Mouse (Mus musculus) 3134 (cell line): ENCODE measurements around the gene Syn3.
A peak's percentile ranks its signal among the peaks of the same experiment; 100 is the strongest.
"Not testable (repeated sequence)": the region's sequence is repeated elsewhere in the genome, so short reads cannot be mapped to it uniquely, and the experiment has no call there.

Experiments used
- DNase-seq: peaks from one replicate; pipeline ENCODE4 v3.0.0-alpha.2; 2011; ENCODE audit warnings: low spot score; ENCODE audit not compliant: insufficient read length; ENCODE audit errors: extremely low read depth

Syn3 gene

DNA sequence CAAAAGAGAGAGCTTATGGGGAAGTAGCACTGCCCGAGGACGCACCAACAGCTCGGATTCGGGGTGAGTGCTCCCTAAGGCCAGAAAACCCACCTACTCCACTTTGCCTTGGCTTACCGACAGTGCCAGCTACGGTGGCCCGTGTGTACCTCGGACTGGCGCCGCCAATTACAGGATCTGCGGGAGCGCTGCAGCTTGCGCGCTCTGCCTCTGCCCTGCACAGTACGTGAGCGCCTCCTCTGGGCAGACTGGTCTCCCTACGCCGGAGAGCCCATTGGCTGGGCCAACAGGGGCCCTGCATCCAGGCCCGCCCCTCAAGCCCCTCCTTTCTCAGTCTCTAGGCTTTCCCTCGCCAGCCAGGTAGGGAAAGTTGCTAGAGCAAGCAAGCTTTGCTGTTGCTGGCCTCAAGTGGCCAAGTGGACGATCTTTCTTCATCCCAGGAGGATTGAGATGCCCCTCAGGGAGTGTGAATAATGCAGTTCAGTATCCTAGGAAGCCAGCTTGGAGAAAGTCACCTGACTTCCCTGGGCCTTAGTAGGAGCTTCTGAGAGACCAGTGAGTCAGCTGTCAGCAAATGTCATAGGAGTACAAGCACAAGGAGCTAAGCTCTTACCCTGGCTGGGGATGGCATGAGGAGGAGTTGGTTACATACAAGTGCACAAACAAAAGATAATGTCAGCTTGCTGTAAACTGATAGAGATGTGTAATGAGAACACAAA, at the start of gene Syn3:
Gene Syn3, minus strand, starts transcription at position 224 of the 719 bp plus-strand sequence.
- DNase-seq, result peak; percentile 83

GRCm38 (mm10) chr10:86526357-86526874, 27.7 kb upstream of the Syn3 start:
- not testable (repeated sequence) for DNase-seq

DNA sequence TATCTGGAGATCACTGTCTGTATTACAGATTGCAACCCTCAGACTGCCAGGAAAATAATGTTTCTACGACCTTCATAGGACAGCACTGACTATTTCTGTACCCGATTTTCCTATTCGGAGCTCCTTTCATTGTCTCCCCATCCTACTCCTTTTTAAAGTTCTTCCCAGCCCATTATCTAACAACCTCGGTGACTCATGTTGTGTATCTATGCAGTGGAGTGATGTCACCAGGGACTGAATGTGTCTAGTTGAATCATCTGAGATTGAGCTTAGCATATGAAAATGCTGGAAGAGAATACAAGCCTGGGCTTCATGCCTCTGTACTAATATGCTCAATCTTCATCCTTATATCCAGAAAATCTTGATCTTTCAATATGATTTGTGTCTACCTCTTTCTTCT, 15.1 kb upstream of the Syn3 start:
- DNase-seq, result no peak

- DNase-seq, result no peak
These were observed 12.2 kb upstream of the Syn3 start for GRCm38 (mm10) chr10:86510941-86511340.

DNA sequence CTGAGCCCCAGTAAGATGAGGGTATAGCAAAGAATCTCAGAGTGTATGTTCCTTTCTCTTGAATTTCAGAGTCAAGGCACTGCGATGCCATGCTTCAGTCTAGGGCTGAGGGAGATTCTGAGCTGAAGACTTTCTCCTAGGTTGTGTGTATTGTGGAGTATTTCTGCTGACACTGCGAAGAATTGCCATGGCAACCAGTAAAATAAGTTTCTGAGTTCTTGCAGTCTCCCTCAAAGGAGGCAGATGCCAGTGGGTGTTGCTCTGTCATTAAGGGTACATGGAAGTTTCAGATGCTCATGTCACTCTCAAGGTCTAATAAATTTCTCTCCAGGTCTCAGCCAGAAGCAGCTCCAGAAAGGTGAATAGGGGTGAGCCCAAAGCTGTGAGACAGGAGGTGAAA, 3.4 kb upstream of the Syn3 start:
- no peak for DNase-seq

- no peak for DNase-seq
These were observed 534 bp downstream of the Syn3 start for GRCm38 (mm10) chr10:86498051-86498672.

DNA sequence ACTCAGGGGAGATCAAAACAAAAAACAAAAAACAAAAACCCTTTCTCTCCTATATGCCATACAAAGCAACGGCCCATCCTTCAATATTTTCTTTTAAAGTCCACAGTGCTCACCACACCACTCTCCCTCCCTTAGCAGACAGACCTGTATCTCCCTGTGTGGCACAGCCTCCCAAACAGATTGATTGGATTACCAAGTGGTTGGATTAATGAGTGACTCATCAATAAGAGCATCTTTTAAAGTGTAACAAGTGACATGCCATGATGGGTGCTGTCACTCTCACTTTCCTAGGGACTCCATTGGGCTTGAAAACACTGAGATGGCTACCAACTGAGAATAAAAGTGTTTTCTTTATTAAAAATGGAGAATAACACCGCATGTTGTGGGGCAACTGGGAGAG, 2.8 kb downstream of the Syn3 start:
- DNase-seq, result no peak

DNA sequence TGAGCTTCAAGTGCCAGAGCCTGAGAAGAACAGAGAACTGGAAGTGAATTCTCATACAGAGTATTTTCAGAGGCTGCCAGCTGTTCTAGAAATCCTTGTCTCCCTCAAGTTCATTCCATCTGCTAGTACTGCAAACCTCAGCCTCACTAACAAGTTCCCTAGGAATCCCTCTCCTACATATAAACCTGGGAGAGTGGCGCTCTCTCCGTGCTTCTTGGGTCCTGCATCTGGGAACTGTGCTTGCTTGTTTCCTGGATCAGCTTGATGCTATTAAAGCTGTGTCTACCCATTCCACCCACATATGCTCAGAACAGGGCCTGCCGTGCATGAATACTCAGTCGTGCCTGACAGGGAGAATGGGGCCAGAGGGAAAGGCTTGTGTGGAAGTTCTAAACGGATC, 5.6 kb downstream of the Syn3 start:
- no peak for DNase-seq

- DNase-seq, result no peak
These were observed 6.4 kb downstream of the Syn3 start for GRCm38 (mm10) chr10:86492089-86492907.

GRCm38 (mm10) chr10:86491316-86492088, 7.2 kb downstream of the Syn3 start:
- DNase-seq, result no peak

DNA sequence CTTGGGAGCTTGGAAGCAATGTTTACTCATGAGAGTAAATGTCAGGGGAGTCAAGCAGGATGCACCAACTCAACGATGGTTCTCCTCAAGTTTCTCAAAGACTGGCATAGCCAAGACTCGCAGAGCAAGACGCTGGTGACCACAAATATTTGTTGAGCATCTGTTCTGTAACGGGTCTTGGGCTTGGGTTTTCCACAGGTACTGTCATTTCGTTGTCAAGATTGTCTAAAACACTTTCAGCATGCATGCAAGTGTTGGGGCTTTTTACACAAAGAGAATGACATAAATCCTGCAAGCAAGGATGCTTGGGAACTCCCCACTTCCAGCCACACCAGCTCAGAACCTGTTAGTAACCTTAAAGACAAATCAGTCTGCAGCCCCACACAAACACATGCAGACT, 10.2 kb downstream of the Syn3 start:
- DNase-seq, result no peak

- DNase-seq, result no peak
These were observed 12.7 kb downstream of the Syn3 start for GRCm38 (mm10) chr10:86485971-86486370.

DNA sequence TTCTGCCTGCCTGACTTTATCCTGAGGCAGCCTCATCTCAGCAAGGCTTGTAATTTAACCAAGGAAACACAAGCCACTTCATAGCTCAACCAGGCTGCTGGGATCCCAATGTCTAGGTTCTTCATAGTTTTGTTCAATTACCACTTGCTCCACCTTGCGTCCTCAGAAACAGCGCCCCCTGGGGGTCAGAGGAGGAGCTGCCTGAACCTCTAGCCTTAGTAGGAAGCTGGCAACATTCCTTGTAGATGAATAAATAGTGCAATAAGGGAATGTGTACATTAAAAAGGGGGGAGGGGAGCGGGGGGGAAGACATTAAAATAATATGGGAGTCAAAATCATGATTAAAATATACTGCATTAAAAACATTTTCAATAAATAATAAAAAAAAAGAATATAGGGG, 14.7 kb downstream of the Syn3 start:
- no peak for DNase-seq

DNA sequence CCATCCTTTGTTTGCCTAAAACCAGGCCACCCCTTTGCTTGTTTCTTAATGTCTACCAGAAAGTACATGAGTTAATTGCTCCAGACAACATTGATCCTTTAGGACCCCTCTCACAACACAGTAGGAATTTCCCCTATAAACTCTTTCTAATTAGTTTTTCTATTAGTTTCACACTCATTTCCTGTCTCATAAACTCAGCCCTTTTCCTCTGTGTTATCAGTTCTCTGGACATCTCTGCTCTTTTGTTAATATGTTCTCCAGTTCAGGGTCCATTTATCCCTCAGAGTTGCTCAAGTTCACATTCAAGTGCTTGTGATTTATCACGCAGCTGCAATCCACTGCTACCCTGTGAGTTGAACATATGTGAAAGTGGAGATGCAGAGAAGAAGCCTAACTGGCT, 16.2 kb downstream of the Syn3 start:
- DNase-seq, result no peak

DNA sequence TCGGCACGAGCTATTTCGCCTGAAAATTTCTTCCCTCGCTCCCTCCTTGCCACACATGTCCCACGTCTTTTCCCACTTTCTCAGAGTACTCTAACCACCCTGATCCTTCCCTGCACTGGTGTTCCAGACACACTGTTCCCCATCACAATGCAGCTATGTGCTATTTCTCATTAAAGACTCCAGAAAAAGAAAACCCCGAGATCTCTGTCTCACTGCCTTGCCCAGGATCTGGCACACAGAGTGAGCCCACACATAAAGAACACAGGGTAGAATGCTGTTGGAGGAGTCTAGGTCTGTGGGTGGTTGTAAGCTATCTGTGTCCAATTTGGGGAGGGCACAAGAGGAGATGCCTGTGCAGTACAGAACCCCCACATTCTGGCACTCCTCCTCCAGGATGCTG, 18.0 kb downstream of the Syn3 start:
- no peak for DNase-seq

- no peak for DNase-seq
These were observed 19.0 kb downstream of the Syn3 start for GRCm38 (mm10) chr10:86479718-86480121.

DNA sequence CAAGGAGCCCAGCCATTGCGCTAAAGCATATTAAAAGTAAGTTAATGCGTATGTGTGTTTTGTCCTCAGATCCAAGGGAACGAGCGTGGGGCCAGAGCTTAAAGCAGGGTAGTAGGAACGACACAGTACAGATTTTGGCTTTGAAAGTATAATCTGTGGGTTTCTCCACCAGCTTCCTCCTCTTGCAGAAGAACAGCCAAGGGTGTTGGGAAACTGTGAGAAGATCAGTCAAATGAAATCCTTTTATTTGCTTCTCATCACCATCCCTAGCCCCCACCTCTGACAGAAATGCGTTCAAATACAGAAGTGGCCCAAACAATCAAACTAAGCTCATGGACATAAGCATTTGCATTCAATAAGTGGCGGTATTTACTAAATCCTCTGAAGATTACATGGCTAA, 22.0 kb downstream of the Syn3 start:
- no peak for DNase-seq

DNA sequence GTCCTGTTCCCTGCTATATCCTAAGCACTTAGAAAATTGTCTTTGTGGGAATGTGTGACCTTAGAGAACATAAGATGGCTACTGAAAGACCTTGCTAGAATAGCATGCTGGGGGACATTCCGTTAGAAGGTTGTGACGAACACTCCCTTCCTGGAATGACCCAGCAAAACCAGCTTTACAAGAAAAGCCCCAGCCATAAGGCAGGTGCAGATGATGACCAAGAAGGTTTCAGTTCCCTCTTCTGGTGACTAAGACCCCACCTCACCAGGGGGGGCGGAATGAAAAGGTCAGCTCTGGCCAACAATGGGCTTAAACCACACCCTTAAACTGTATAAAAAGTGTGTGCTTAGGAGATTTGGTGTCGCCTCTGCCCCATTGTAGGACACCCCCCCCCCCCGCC, 23.4 kb downstream of the Syn3 start:
- no peak for DNase-seq

DNA sequence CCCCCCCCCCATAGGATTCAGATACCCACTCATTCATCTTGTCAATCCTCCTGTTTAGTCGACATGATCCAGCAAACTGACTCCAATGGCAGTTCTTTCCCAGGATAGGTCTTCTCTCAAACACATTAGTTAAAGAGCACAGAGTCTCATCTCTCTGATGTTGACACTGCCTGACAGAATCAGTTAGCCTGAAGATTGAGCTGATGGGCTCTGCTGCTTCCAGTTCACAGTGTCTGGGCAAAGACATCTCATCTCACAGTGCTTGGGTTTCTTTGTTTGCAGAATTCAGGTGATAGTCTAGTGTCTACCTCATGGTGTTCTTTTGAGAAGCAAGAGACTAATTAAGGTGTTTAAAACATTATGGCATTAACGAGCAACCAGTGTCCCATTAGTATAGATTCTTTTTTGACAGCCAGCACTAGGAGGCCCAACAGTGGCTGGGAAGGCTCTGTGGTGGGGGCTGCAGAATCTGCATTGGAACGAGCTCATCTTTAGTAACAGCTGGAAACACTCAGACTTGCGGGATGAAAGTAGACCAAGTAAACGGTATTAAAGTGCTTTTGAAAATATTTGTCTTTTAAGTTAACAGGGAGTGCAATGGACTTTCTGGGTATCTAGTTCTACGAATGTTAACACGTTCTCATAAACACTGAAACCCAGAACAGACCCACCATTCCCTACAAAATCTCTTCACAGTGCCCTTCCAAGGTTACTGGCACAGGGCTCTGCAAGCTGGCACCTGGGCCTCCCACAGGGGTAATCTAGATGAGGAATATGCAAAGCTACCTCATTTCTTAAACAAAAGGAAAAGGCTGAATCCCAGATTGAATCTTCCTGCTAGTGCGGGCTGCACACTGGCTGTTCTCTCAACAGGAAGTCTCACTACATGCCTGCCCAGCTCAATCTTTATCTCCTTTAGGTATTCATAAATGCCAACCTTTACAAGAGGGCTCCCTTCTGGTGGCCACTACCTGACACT, 24.2 kb downstream of the Syn3 start:
- DNase-seq, result no peak
